Mouse (Mus musculus) neural tube, embryonic 11.5 days (tissue): ENCODE results near the gene Nhsl1. TPM values are rescaled to one million over a fixed set of nuclear protein-coding genes. Genes with fewer than 3 reads are reported as not detected.

ENCODE experiments used
- ATAC-seq: fragments of 200-750 bp; cut with Nextera tagmentation; 2 replicates; pipeline ENCODE4 v1.8.0; 2017; ENCODE audit warnings: moderate number of reproducible peaks, mild to moderate bottlenecking, moderate TSS enrichment, moderate library complexity; ENCODE audit not compliant: insufficient read depth, low FRiP score, low TSS enrichment
- DNase-seq: peaks from one replicate; pipeline ENCODE4 v3.0.0-alpha.2; 2015; ENCODE audit warnings: low spot score
- H3K27ac ChIP-seq: fragments of 300-500 bp; sonication (generic); 2 replicates; pipeline ENCODE4 v1.5.1; 2014; ENCODE audit warnings: low read depth, mild to moderate bottlenecking, low read length
- H3K27me3 ChIP-seq: fragments of 300-500 bp; sonication (generic); 2 replicates; pipeline ENCODE4 v1.6.1; 2014; ENCODE audit warnings: mild to moderate bottlenecking, low read length, mixed read lengths; ENCODE audit not compliant: control insufficient read depth, insufficient read depth
- H3K36me3 ChIP-seq: fragments of 300-500 bp; sonication (generic); 2 replicates; pipeline ENCODE4 v1.6.1; 2014; ENCODE audit warnings: mild to moderate bottlenecking, low read length, moderate library complexity, mixed read lengths; ENCODE audit not compliant: control insufficient read depth, insufficient read depth
- H3K4me1 ChIP-seq: fragments of 300-500 bp; sonication (generic); 2 replicates; pipeline ENCODE4 v1.6.1; 2014; ENCODE audit warnings: low read length, mixed read lengths; ENCODE audit not compliant: control insufficient read depth, insufficient read depth
- H3K4me2 ChIP-seq: fragments of 300-500 bp; sonication (generic); 2 replicates; pipeline ENCODE4 v1.6.1; 2014; ENCODE audit warnings: low read depth, mild to moderate bottlenecking, moderate library complexity
- H3K4me3 ChIP-seq: fragments of 300-500 bp; sonication (generic); 2 replicates; pipeline ENCODE4 v1.5.1; 2014; ENCODE audit warnings: low read depth, low read length
- H3K9ac ChIP-seq: fragments of 300-500 bp; sonication (generic); 2 replicates; pipeline ENCODE4 v1.6.1; 2014; ENCODE audit warnings: mild to moderate bottlenecking, low read length
- H3K9me3 ChIP-seq: fragments of 300-500 bp; sonication (generic); 2 replicates; pipeline ENCODE4 v1.6.1; 2016; ENCODE audit warnings: low read length; ENCODE audit not compliant: control insufficient read depth
- WGBS: fragments of 180-500 bp; shearing (Covaris S2); extraction: QIAGEN DNeasy Blood & Tissue Kit; methylation state at CpG from one replicate; pipeline ENCODE4 v1.1.7; 2014; 5-methylcytosine and 5-hydroxymethylcytosine counted together
- polyA plus RNA-seq: library from polyadenylated mRNA; unstranded; fragments of >200 nt; fragmentation: Nextera tagmentation; extraction: Ambion mirVana; gene quantifications from 2 replicates; pipeline ENCODE4 v1.2.1, GENCODE M21; 2014

Gene Nhsl1
- polyA plus RNA-seq, 1 experiment from 2014 or later, result 19.6 TPM

GRCm38 (mm10) chr10:18400089-18400644, 81.4 kb downstream of the Nhsl1 start:
- ATAC-seq (no peak), DNase-seq (no peak)
- Histone ChIP-seq H3K4me2 (no peak overlapping the region), H3K4me3 (no peak overlapping the region), H3K36me3 (no peaks in the 10 kb centered on the region), H3K9me3 (no peaks in the 10 kb centered on the region), H3K9ac (no peak overlapping the region), H3K4me1 (no peaks in the 10 kb centered on the region; the same call in 1 of the 2 replicates), H3K27ac (no peak overlapping the region), H3K27me3 (no peaks in the 10 kb centered on the region)
- WGBS, result 74% methylated on average over 7 of the region's 7 CpGs

- Histone ChIP-seq H3K9ac (no peak overlapping the region), H3K27ac (no peak overlapping the region), H3K9me3 (no peaks in the 10 kb centered on the region), H3K36me3 (no peaks in the 10 kb centered on the region), H3K4me3 (no peak overlapping the region), H3K4me2 (no peak overlapping the region), H3K27me3 (no peaks in the 10 kb centered on the region), H3K4me1 (no peaks in the 10 kb centered on the region; the same call in 1 of the 2 replicates)
- ATAC-seq, result no peak
- WGBS, result 84% methylated on average over 8 of the region's 8 CpGs
- DNase-seq, result no peak
Observed at GRCm38 (mm10) chr10:18400998-18401397, 82.2 kb downstream of the Nhsl1 start.

- no peaks in the 10 kb centered on the region for H3K9me3 ChIP-seq
- H3K4me3 ChIP-seq, result no peak overlapping the region
- no peak overlapping the region for H3K9ac ChIP-seq
- no peaks in the 10 kb centered on the region for H3K27me3 ChIP-seq
- H3K4me1 ChIP-seq, result peaks cover 5% of the 10 kb centered on the region; the same call in 1 of the 2 replicates
- no peak overlapping the region for H3K27ac ChIP-seq
- no peak overlapping the region for H3K4me2 ChIP-seq
- 34% methylated on average over 2 of the region's 2 CpGs for WGBS
- no peaks in the 10 kb centered on the region for H3K36me3 ChIP-seq
- DNase-seq (no peak), ATAC-seq (no peak)
Observed at GRCm38 (mm10) chr10:18403992-18404391, 85.2 kb downstream of the Nhsl1 start.

- H3K4me1 ChIP-seq, result peaks cover 8% of the 10 kb centered on the region
- WGBS, result 45% methylated on average over 5 of the region's 5 CpGs
Observed at GRCm38 (mm10) chr10:18404679-18405078, 85.9 kb downstream of the Nhsl1 start.

GRCm38 (mm10) chr10:18407062-18407830, 88.5 kb downstream of the Nhsl1 start:
- H3K36me3 ChIP-seq, result no peaks in the 10 kb centered on the region
- H3K9me3 ChIP-seq, result no peaks in the 10 kb centered on the region
- no peaks in the 10 kb centered on the region for H3K27me3 ChIP-seq
- H3K9ac ChIP-seq, result peak overlapping the region; percentile 70
- ATAC-seq, result peak; percentile 93
- 0% methylated on average over 21 of the region's 21 CpGs for WGBS
- 0 out of 2 replicates have a peak overlapping the region, but pooled peaks have one; percentile 45 for H3K27ac ChIP-seq
- peaks cover 24% of the 10 kb centered on the region for H3K4me1 ChIP-seq
- peak overlapping the region; percentile 49 for H3K4me3 ChIP-seq
- DNase-seq, result peak; percentile 84
- peak overlapping the region; percentile 79 for H3K4me2 ChIP-seq

More at GRCm38 (mm10) chr10:18404679-18405078, 85.9 kb downstream of the Nhsl1 start:
- no peak for DNase-seq
- Histone ChIP-seq H3K9ac (no peak overlapping the region), H3K4me2 (no peak overlapping the region), H3K27me3 (no peaks in the 10 kb centered on the region), H3K36me3 (no peaks in the 10 kb centered on the region), H3K27ac (0 out of 2 replicates have a peak overlapping the region, but pooled peaks have one; percentile 20), H3K9me3 (no peaks in the 10 kb centered on the region), H3K4me3 (no peak overlapping the region)
- ATAC-seq, result no peak

GRCm38 (mm10) chr10:18408128-18408527, 89.3 kb downstream of the Nhsl1 start:
- H3K27me3 ChIP-seq, result no peaks in the 10 kb centered on the region
- no peak overlapping the region for H3K27ac ChIP-seq
- no peak for ATAC-seq
- WGBS, result 6% methylated on average over 11 of the region's 11 CpGs
- H3K4me1 ChIP-seq, result peaks cover 24% of the 10 kb centered on the region
- H3K9me3 ChIP-seq, result no peaks in the 10 kb centered on the region
- peak overlapping the region; percentile 79 for H3K4me2 ChIP-seq
- H3K9ac ChIP-seq, result peak overlapping the region; percentile 70
- H3K36me3 ChIP-seq, result no peaks in the 10 kb centered on the region
- peak overlapping the region; percentile 49 for H3K4me3 ChIP-seq
- no peak for DNase-seq

GRCm38 (mm10) chr10:18408635-18409034, 89.8 kb downstream of the Nhsl1 start:
- Histone ChIP-seq H3K4me3 (peak overlapping the region; percentile 49), H3K9me3 (no peaks in the 10 kb centered on the region), H3K27me3 (no peaks in the 10 kb centered on the region), H3K27ac (no peak overlapping the region), H3K4me2 (peak overlapping the region; percentile 79), H3K9ac (peak overlapping the region; percentile 70), H3K4me1 (peaks cover 24% of the 10 kb centered on the region), H3K36me3 (no peaks in the 10 kb centered on the region)
- WGBS, result 20% methylated on average over 9 of the region's 9 CpGs
- ATAC-seq (no peak), DNase-seq (no peak)

GRCm38 (mm10) chr10:18409068-18409467, 90.3 kb downstream of the Nhsl1 start:
- Histone ChIP-seq H3K36me3 (no peaks in the 10 kb centered on the region), H3K9ac (peak overlapping the region; percentile 70), H3K27me3 (no peaks in the 10 kb centered on the region), H3K4me2 (peak overlapping the region; percentile 79), H3K4me1 (peaks cover 24% of the 10 kb centered on the region), H3K27ac (no peak overlapping the region), H3K9me3 (no peaks in the 10 kb centered on the region), H3K4me3 (peak overlapping the region; percentile 49)
- 28% methylated on average over 2 of the region's 2 CpGs for WGBS
- ATAC-seq (no peak), DNase-seq (no peak)

- no peak overlapping the region for H3K9ac ChIP-seq
- 48% methylated on average over 2 of the region's 2 CpGs for WGBS
- ATAC-seq (no peak), DNase-seq (no peak)
- H3K4me2 ChIP-seq, result no peak overlapping the region
- H3K27ac ChIP-seq, result no peak overlapping the region
- no peaks in the 10 kb centered on the region for H3K27me3 ChIP-seq
- no peaks in the 10 kb centered on the region for H3K9me3 ChIP-seq
- peaks cover 24% of the 10 kb centered on the region for H3K4me1 ChIP-seq
- H3K4me3 ChIP-seq, result no peak overlapping the region
- no peaks in the 10 kb centered on the region for H3K36me3 ChIP-seq
Observed at GRCm38 (mm10) chr10:18411266-18411665, 92.5 kb downstream of the Nhsl1 start.
